Mouse (Mus musculus) liver, embryonic 14.5 days (tissue): ENCODE results near the gene D3Ertd254e.

Experiments used
- CTCF ChIP-seq: IDR thresholded peaks from 2 replicates; pipeline ENCODE4 v1.5.1; 2016; ENCODE audit warnings: antibody characterized with exemption, low read depth, control low read depth
- EP300 ChIP-seq: IDR thresholded peaks from 2 replicates; pipeline ENCODE4 v1.6.1; 2016; ENCODE audit warnings: antibody characterized with exemption, low read depth

DNA sequence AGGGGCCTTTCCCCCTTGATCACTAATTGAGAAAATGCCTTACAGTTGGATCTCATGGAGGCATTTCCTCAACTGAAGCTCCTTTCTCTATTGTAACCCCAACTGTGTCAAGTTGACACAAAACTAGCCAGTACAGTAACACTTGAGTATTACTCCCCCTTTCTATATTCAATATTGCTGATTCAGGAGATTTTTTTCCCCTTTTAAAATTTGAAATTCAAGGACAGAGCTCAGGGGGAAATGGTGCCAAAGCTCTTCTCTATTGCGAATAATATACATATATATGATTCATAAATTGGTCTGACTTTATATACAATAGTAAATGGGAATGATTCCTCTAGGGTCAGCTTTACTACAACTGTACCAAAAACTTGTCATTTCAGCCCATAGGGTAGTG is 282 bp upstream of the D3Ertd254e start:
- no peak for TF ChIP-seq CTCF
- no peak for TF ChIP-seq EP300
